Mouse (Mus musculus) ES-Bruce4 (cell line): ENCODE results near the gene Taf5l.

ENCODE experiments used
- CTCF ChIP-seq: IDR thresholded peaks from one replicate; pipeline ENCODE4 v1.8.1; 2011; ENCODE audit warnings: low read depth, low read length
- EP300 ChIP-seq: IDR thresholded peaks from 2 replicates; pipeline ENCODE4 v1.6.1; 2011; ENCODE audit warnings: low read depth, low read length; ENCODE audit not compliant: insufficient read depth
- POLR2A ChIP-seq: IDR thresholded peaks from one replicate; pipeline ENCODE4 v1.8.1; 2011; ENCODE audit warnings: low read length; ENCODE audit not compliant: insufficient read depth

GRCm38 (mm10) chr8:123982826-123983400 lies 38.3 kb downstream of the Taf5l start, which contains the start of gene Abcb10:
- TF ChIP-seq CTCF (no peak), POLR2A (peak; percentile 82), EP300 (peak; percentile 27; the same call in 1 of the 2 replicates)
